Mouse (Mus musculus): ENCODE results near the gene Pkn3. TPM values are rescaled to one million over a fixed set of nuclear protein-coding genes. Genes with fewer than 3 reads are reported as not detected.

Pkn3 gene
- polyA plus RNA-seq, 1 experiment from 2014 or later = 1.9 TPM

GRCm38 (mm10) chr2:30107646-30108045, 30.2 kb downstream of the Pkn3 start:
- WGBS = 90% methylated on average over 5 of the region's 5 CpGs
- Histone ChIP-seq H3K9ac (no peak overlapping the region), H3K4me2 (replicated peaks) (no peak overlapping the region), H3K9me3 (ENCODE audit: control insufficient read depth, low read length) (no peaks in the 10 kb centered on the region), H3K36me3 (replicated peaks; ENCODE audit: control insufficient read depth, insufficient read depth) (peaks cover 95% of the 10 kb centered on the region), H3K27me3 (ENCODE audit: control insufficient read depth, insufficient read depth, low read length) (no peaks in the 10 kb centered on the region), H3K4me1 (replicated peaks; ENCODE audit: control insufficient read depth, insufficient read depth, low read length) (no peaks in the 10 kb centered on the region), H3K4me3 (replicated peaks; ENCODE audit: low read length) (no peak overlapping the region), H3K27ac (no peak overlapping the region)
- no peak for ATAC-seq (ENCODE audit: low FRiP score)
- DNase-seq (ENCODE audit: low spot score) = no peak

DNA sequence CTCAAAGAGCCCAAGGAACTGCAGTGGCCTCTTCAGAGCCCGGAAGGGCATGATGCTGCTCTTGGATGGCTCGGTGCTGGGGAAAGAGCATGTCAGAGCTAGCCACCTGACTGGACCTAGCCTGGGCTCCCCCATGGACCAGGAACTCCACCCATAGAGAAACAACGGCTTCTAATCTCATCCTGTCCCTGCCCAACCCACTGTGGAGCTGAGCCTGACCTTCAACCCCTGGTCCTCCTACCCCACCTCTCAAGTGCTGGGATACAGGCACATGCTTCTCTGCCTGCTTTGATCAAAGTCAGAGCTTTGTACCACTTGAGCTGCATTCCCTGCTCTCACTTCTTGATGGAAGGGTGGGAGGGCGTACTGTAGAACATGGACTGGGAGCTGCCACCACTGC, 30.8 kb downstream of the Pkn3 start:
- Histone ChIP-seq H3K9ac (no peak overlapping the region), H3K27ac (no peak overlapping the region), H3K4me1 (replicated peaks; ENCODE audit: control insufficient read depth, insufficient read depth, low read length) (no peaks in the 10 kb centered on the region), H3K4me2 (replicated peaks) (no peak overlapping the region), H3K36me3 (replicated peaks; ENCODE audit: control insufficient read depth, insufficient read depth) (peaks cover 94% of the 10 kb centered on the region), H3K9me3 (ENCODE audit: control insufficient read depth, low read length) (no peaks in the 10 kb centered on the region), H3K27me3 (ENCODE audit: control insufficient read depth, insufficient read depth, low read length) (no peaks in the 10 kb centered on the region), H3K4me3 (replicated peaks; ENCODE audit: low read length) (no peak overlapping the region)
- ATAC-seq (ENCODE audit: low FRiP score) = no peak
- no peak for DNase-seq (ENCODE audit: low spot score)
- WGBS = 94% methylated on average over 4 of the region's 4 CpGs

GRCm38 (mm10) chr2:30111500-30111899, 34.0 kb downstream of the Pkn3 start:
- ATAC-seq (ENCODE audit: low FRiP score) = no peak
- no peak overlapping the region for H3K4me2 ChIP-seq (replicated peaks)
- no peaks in the 10 kb centered on the region for H3K27me3 ChIP-seq (ENCODE audit: control insufficient read depth, insufficient read depth, low read length)
- peaks cover 65% of the 10 kb centered on the region for H3K36me3 ChIP-seq (replicated peaks; ENCODE audit: control insufficient read depth, insufficient read depth)
- H3K4me3 ChIP-seq (replicated peaks; ENCODE audit: low read length) = no peak overlapping the region
- H3K9me3 ChIP-seq (ENCODE audit: control insufficient read depth, low read length) = no peaks in the 10 kb centered on the region
- H3K9ac ChIP-seq = no peak overlapping the region
- no peaks in the 10 kb centered on the region for H3K4me1 ChIP-seq (replicated peaks; ENCODE audit: control insufficient read depth, insufficient read depth, low read length)
- no peak overlapping the region for H3K27ac ChIP-seq
- no peak for DNase-seq (ENCODE audit: low spot score)
- WGBS = 99% methylated on average over 2 of the region's 2 CpGs

GRCm38 (mm10) chr2:30112564-30112963, 35.1 kb downstream of the Pkn3 start:
- Histone ChIP-seq H3K9me3 (ENCODE audit: control insufficient read depth, low read length) (no peaks in the 10 kb centered on the region), H3K27ac (no peak overlapping the region), H3K27me3 (ENCODE audit: control insufficient read depth, insufficient read depth, low read length) (no peaks in the 10 kb centered on the region), H3K4me1 (replicated peaks; ENCODE audit: control insufficient read depth, insufficient read depth, low read length) (no peaks in the 10 kb centered on the region), H3K9ac (no peak overlapping the region), H3K36me3 (replicated peaks; ENCODE audit: control insufficient read depth, insufficient read depth) (peaks cover 54% of the 10 kb centered on the region), H3K4me2 (replicated peaks) (no peak overlapping the region), H3K4me3 (replicated peaks; ENCODE audit: low read length) (no peak overlapping the region)
- ATAC-seq (ENCODE audit: low FRiP score) = no peak
- 94% methylated on average over 5 of the region's 5 CpGs for WGBS
- DNase-seq (ENCODE audit: low spot score) = no peak

DNA sequence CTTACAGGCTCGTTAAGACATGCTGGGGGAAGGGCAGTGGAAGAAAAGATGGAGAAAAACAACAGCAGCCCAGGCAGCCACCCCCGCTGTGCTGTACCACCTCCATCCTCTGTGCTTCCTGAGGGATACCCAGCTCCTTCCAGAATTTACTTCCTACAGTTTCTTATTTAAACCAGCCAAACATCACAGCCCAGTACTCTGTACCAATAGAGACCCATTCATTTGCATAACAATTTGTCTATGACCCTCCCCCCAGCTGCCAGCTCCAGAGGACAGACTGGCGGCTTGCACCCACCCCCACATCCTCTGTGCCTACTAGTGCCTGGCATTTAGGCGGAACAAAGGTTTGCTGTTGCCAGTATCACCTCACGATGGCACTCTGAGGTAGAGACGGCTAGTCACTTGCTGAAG, 42.2 kb downstream of the Pkn3 start:
- peaks cover 12% of the 10 kb centered on the region; the same call in 1 of the 2 replicates for H3K36me3 ChIP-seq (replicated peaks; ENCODE audit: control insufficient read depth, insufficient read depth)
- peak overlapping the region; percentile 9; the same call in 1 of the 2 replicates for H3K4me2 ChIP-seq (replicated peaks)
- H3K4me1 ChIP-seq (replicated peaks; ENCODE audit: control insufficient read depth, insufficient read depth, low read length) = peaks cover 25% of the 10 kb centered on the region
- H3K9me3 ChIP-seq (ENCODE audit: control insufficient read depth, low read length) = no peaks in the 10 kb centered on the region
- H3K27me3 ChIP-seq (ENCODE audit: control insufficient read depth, insufficient read depth, low read length) = no peaks in the 10 kb centered on the region
- ATAC-seq (ENCODE audit: low FRiP score) (peak; percentile 22), DNase-seq (ENCODE audit: low spot score) (no peak)
- H3K27ac ChIP-seq = peak overlapping the region; percentile 30
- 0 out of 2 replicates have a peak overlapping the region, but pooled peaks have one; percentile 3 for H3K9ac ChIP-seq
- H3K4me3 ChIP-seq (replicated peaks; ENCODE audit: low read length) = no peak overlapping the region
- WGBS = 6% methylated on average over 6 of the region's 6 CpGs

GRCm38 (mm10) chr2:30120269-30120668, 42.8 kb downstream of the Pkn3 start:
- Histone ChIP-seq H3K4me1 (replicated peaks; ENCODE audit: control insufficient read depth, insufficient read depth, low read length) (peaks cover 30% of the 10 kb centered on the region), H3K27me3 (ENCODE audit: control insufficient read depth, insufficient read depth, low read length) (no peaks in the 10 kb centered on the region), H3K4me3 (replicated peaks; ENCODE audit: low read length) (no peak overlapping the region), H3K4me2 (replicated peaks) (no peak overlapping the region), H3K27ac (no peak overlapping the region), H3K9ac (0 out of 2 replicates have a peak overlapping the region, but pooled peaks have one; percentile 3), H3K9me3 (ENCODE audit: control insufficient read depth, low read length) (no peaks in the 10 kb centered on the region), H3K36me3 (replicated peaks; ENCODE audit: control insufficient read depth, insufficient read depth) (peaks cover 9% of the 10 kb centered on the region; the same call in 1 of the 2 replicates)
- ATAC-seq (ENCODE audit: low FRiP score) = no peak
- WGBS = 67% methylated on average over 4 of the region's 4 CpGs
- no peak for DNase-seq (ENCODE audit: low spot score)

DNA sequence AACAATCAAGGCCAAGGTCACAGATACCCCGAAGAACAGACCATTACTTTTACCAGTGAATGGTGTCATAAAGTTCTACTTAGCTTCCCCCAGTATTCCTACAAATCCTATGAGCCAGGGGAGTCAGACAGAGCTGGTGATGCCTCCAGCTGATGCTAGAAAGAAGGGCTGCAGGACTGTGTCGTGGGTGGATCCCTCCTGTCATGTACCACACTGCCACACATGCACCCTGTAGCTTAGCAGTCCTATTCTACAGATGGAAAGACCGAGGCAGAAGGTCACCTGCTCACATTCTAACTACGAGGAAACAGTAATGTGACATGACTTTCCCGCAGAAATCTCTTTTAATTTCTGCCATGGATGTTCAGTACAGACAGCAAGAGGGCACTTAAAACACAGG, 45.3 kb downstream of the Pkn3 start:
- peak overlapping the region; percentile 58 for H3K4me2 ChIP-seq (replicated peaks)
- H3K9me3 ChIP-seq (ENCODE audit: control insufficient read depth, low read length) = no peaks in the 10 kb centered on the region
- peak overlapping the region; percentile 57; the same call in 1 of the 2 replicates for H3K4me3 ChIP-seq (replicated peaks; ENCODE audit: low read length)
- DNase-seq (ENCODE audit: low spot score) = no peak
- no peak for ATAC-seq (ENCODE audit: low FRiP score)
- 87% methylated on average over 5 of the region's 5 CpGs for WGBS
- H3K4me1 ChIP-seq (replicated peaks; ENCODE audit: control insufficient read depth, insufficient read depth, low read length) = peaks cover 30% of the 10 kb centered on the region
- peaks cover 9% of the 10 kb centered on the region; the same call in 1 of the 2 replicates for H3K36me3 ChIP-seq (replicated peaks; ENCODE audit: control insufficient read depth, insufficient read depth)
- H3K9ac ChIP-seq = peak overlapping the region; percentile 78; the same call in 1 of the 2 replicates
- H3K27me3 ChIP-seq (ENCODE audit: control insufficient read depth, insufficient read depth, low read length) = no peaks in the 10 kb centered on the region
- no peak overlapping the region for H3K27ac ChIP-seq

- Histone ChIP-seq H3K4me3 (replicated peaks; ENCODE audit: low read length) (peak overlapping the region; percentile 57), H3K36me3 (replicated peaks; ENCODE audit: control insufficient read depth, insufficient read depth) (peaks cover 9% of the 10 kb centered on the region; the same call in 1 of the 2 replicates), H3K4me1 (replicated peaks; ENCODE audit: control insufficient read depth, insufficient read depth, low read length) (peaks cover 30% of the 10 kb centered on the region), H3K9ac (peak overlapping the region; percentile 78), H3K27ac (peak overlapping the region; percentile 83), H3K9me3 (ENCODE audit: control insufficient read depth, low read length) (no peaks in the 10 kb centered on the region), H3K4me2 (replicated peaks) (peak overlapping the region; percentile 58), H3K27me3 (ENCODE audit: control insufficient read depth, insufficient read depth, low read length) (no peaks in the 10 kb centered on the region)
- ATAC-seq (ENCODE audit: low FRiP score) (peak; percentile 76), DNase-seq (ENCODE audit: low spot score) (peak; percentile 29)
- 2% methylated on average over 40 of the region's 44 CpGs for WGBS
Observed at GRCm38 (mm10) chr2:30123729-30124471, 46.4 kb downstream of the Pkn3 start.

DNA sequence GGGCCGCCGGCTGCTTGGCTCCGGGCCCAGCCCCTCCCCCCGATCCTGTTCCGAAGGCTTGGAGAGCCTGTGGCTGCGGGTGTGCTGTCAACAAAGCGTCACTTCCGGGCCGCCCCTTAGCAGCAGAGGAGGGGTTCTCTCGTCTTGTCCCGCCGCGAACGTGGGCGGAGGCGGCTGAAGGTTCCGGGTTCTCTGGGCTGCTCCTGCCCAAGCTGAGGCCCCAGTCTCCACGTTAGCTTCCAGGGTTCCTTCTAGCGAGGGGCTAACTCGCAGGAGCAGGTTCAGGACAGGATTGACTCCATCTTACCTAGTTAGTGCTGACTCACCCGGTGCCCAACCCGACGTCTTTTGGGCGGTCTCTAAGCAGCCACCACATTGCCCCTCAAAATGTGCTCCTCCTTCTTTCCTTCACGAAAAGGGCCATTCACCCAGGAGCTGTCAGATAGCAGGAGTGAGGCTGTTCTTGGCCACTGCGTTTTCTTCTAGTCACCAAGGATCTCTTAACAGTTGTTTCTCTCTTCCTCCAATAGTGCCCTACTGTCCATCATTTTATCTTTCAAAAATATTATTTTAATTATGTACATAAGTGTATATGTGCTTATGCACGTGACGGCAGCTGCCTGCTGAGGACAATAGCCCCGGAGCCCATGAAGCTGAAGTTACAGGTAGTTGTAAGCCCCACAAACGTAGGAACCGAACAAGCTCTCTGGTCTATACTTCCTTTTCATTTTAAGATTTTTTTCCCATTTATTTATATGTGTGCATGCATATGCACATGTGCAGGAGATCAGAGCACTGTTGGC, 47.2 kb downstream of the Pkn3 start, which contains the start of gene Zer1:
Zer1 (minus strand) TSS at position 114 of the 803 bp plus-strand sequence.
- WGBS = 8% methylated on average over 31 of the region's 31 CpGs
- peak; percentile 96 for ATAC-seq (ENCODE audit: low FRiP score)

More for the DNA sequence above, 47.2 kb downstream of the Pkn3 start, which contains the start of gene Zer1:
- Histone ChIP-seq H3K27me3 (ENCODE audit: control insufficient read depth, insufficient read depth, low read length) (no peaks in the 10 kb centered on the region), H3K4me2 (replicated peaks) (peak within 1 kb of the TSS; percentile 58), H3K4me3 (replicated peaks; ENCODE audit: low read length) (peak within 1 kb of the TSS; percentile 57), H3K9ac (peak within 1 kb of the TSS; percentile 78), H3K9me3 (ENCODE audit: control insufficient read depth, low read length) (no peaks in the 10 kb centered on the region), H3K27ac (peak within 1 kb of the TSS; percentile 83), H3K4me1 (replicated peaks; ENCODE audit: control insufficient read depth, insufficient read depth, low read length) (peaks cover 23% of the 10 kb centered on the region), H3K36me3 (replicated peaks; ENCODE audit: control insufficient read depth, insufficient read depth) (peaks cover 9% of the 10 kb centered on the region; the same call in 1 of the 2 replicates)
- peak; percentile 90 for DNase-seq (ENCODE audit: low spot score)
